Mouse (Mus musculus) MEL (cell line): ENCODE data around the gene Gsg1l.

Experiments
- CTCF ChIP-seq, 3 experiments: IDR thresholded peaks in 2 of 3; conservative IDR thresholded peaks in 1 of 3; 2 replicates each; pipeline ENCODE4 v1.5.1; 2011 to 2012; ENCODE audit warnings: low read length in 3 of 3, low read depth in 2 of 3, mild to moderate bottlenecking in 2 of 3, improper control_type of control experiment in 1 of 3, inconsistent platforms in 1 of 3, mixed read lengths in 1 of 3, moderate library complexity in 1 of 3; ENCODE audit not compliant: control insufficient read depth in 1 of 3, insufficient read depth in 1 of 3, poor library complexity in 1 of 3, severe bottlenecking in 1 of 3
- EP300 ChIP-seq, 2 experiments: IDR thresholded peaks; 2 replicates each; pipeline ENCODE4 v1.6.1; 2011; ENCODE audit warnings: improper control_type of control experiment in 2 of 2, low read length in 2 of 2, low read depth in 1 of 2, mild to moderate bottlenecking in 1 of 2
- HCFC1 ChIP-seq: IDR thresholded peaks from 2 replicates; pipeline ENCODE4 v1.6.1; 2012; ENCODE audit warnings: low read depth, mild to moderate bottlenecking, inconsistent platforms, low read length, improper control_type of control experiment, moderate library complexity
- KAT2A ChIP-seq: conservative IDR thresholded peaks from 2 replicates; pipeline ENCODE4 v1.6.1; 2012; ENCODE audit warnings: low read depth, low read length, improper control_type of control experiment, inconsistent platforms
- MAX ChIP-seq: IDR thresholded peaks from 2 replicates; pipeline ENCODE4 v1.6.1; 2011; ENCODE audit warnings: low read length, improper control_type of control experiment
- MXI1 ChIP-seq: IDR thresholded peaks from 2 replicates; pipeline ENCODE4 v1.6.1; 2011; ENCODE audit warnings: mild to moderate bottlenecking, low read depth, low read length, improper control_type of control experiment
- MYB ChIP-seq: IDR thresholded peaks from 2 replicates; pipeline ENCODE4 v1.6.1; 2011; ENCODE audit warnings: mild to moderate bottlenecking, low read depth, low read length, improper control_type of control experiment
- MYC ChIP-seq: IDR thresholded peaks from 2 replicates; pipeline ENCODE4 v1.6.1; 2011; ENCODE audit warnings: low read depth, mild to moderate bottlenecking, low read length, improper control_type of control experiment, moderate library complexity
- NELFE ChIP-seq: IDR thresholded peaks from 2 replicates; pipeline ENCODE4 v1.6.1; 2011; ENCODE audit warnings: low read depth, low read length, improper control_type of control experiment
- POLR2A ChIP-seq, 2 experiments: IDR thresholded peaks; 2 replicates each; pipeline ENCODE4 v1.6.1; 2011 to 2012; ENCODE audit warnings: low read length in 2 of 2, mild to moderate bottlenecking in 2 of 2, control low read depth in 1 of 2, improper control_type of control experiment in 1 of 2, low read depth in 1 of 2, moderate library complexity in 1 of 2; ENCODE audit not compliant: control insufficient read depth in 1 of 2, insufficient read depth in 1 of 2, poor library complexity in 1 of 2
- UBTF ChIP-seq: IDR thresholded peaks from 2 replicates; pipeline ENCODE4 v1.6.1; 2012; ENCODE audit warnings: low read depth, mild to moderate bottlenecking, inconsistent platforms, low read length, improper control_type of control experiment, moderate library complexity, borderline replicate concordance; ENCODE audit not compliant: insufficient read depth

DNA sequence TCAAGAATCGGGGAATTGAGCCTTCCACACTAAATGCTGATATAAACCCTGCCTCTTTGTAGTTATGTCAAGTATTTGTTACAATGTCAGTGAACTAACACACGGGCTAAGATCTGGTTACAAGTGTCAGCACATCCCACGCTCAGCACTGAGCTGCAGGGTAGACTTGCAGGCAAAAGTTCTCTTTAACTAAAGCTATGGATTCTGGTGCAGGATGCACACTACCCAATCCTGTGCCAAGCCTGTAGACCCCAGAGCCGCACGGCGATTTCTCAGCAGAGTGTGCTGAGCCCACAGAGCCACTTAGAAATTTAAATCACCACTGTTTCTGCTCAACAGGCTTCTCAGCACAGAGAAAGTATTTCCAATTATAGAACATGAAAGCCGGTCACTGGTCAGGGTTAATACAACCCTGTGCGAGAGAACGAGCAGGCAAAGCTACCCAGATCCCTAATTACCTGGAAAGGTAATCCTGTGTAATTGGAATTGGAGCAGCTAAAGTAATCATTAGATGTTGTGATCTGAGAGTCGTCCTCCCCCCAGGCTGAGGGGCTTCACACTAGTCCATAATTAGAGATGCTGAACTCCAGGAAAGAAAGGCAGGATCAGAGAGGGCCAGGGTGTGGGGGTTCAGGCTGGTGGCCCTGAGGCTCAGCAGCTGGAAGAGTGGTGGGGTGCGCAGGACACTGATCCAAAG lies 69.7 kb downstream of the Gsg1l start:
- TF ChIP-seq POLR2A (IDR thresholded peaks at IDR 0.05; ENCODE audit: control insufficient read depth in 1 of 2, insufficient read depth in 1 of 2, low read depth in 1 of 2, low read length in 2 of 2, poor library complexity in 1 of 2) (no peak), MYB (no peak), CTCF (IDR thresholded peaks at IDR 0.05 in 2 of 3, conservative IDR thresholded peaks at IDR 0.05 in 1 of 3; ENCODE audit: control insufficient read depth in 1 of 3, insufficient read depth in 1 of 3, low read depth in 2 of 3, low read length in 3 of 3, poor library complexity in 1 of 3, severe bottlenecking in 1 of 3) (no peak), MAX (no peak), UBTF (no peak), NELFE (no peak), HCFC1 (no peak), EP300 (IDR thresholded peaks at IDR 0.05; ENCODE audit: low read depth in 1 of 2, low read length in 2 of 2) (no peak), MXI1 (no peak), KAT2A (no peak), MYC (no peak)
